Mouse (Mus musculus) embryonic fibroblast, embryonic 13.5 days (primary cell): Measurements from ENCODE around the gene Nrg4.

Experiments used
- CTCF ChIP-seq: IDR thresholded peaks from 2 replicates; pipeline ENCODE4 v1.5.1; 2011; ENCODE audit warnings: mild to moderate bottlenecking, control low read depth, low read length, moderate library complexity, borderline replicate concordance; ENCODE audit not compliant: insufficient read depth
- POLR2A ChIP-seq: IDR thresholded peaks from 2 replicates; pipeline ENCODE4 v1.6.1; 2011; ENCODE audit warnings: low read depth, mild to moderate bottlenecking, control low read depth, low read length, moderate library complexity

- TF ChIP-seq POLR2A (no peak), CTCF (no peak)
These were observed 30.4 kb downstream of the Nrg4 start for GRCm38 (mm10) chr9:55296221-55296620.
